Mouse (Mus musculus): Measurements from ENCODE around the gene Mycbp2. TPM values are rescaled to one million over a fixed set of nuclear protein-coding genes. Genes with fewer than 3 reads are reported as not detected.

Gene Mycbp2
- polyA plus RNA-seq, 1 experiment from 2014 or later, result 51.8 TPM

GRCm38 (mm10) chr14:103345858-103346728 is 521 bp downstream of the Mycbp2 start:
- peak overlapping the region; percentile 78 for H3K4me2 ChIP-seq
- no peaks in the 10 kb centered on the region for H3K9me3 ChIP-seq
- peak; percentile 78 for ATAC-seq (ENCODE audit: low read depth)
- peak overlapping the region; percentile 94 for H3K9ac ChIP-seq
- H3K36me3 ChIP-seq, result no peaks in the 10 kb centered on the region
- H3K27ac ChIP-seq (replicated peaks), result peak overlapping the region; percentile 97
- H3K4me3 ChIP-seq, result peak overlapping the region; percentile 83
- WGBS, result under 1% methylated on average over 67 of the region's 83 CpGs
- no peaks in the 10 kb centered on the region for H3K27me3 ChIP-seq
- H3K4me1 ChIP-seq (replicated peaks), result peaks cover 59% of the 10 kb centered on the region

- Histone ChIP-seq H3K4me1 (replicated peaks) (peaks cover 57% of the 10 kb centered on the region), H3K4me3 (peak overlapping the region; percentile 83), H3K27ac (replicated peaks) (peak overlapping the region; percentile 97), H3K27me3 (no peaks in the 10 kb centered on the region), H3K9ac (peak overlapping the region; percentile 94), H3K4me2 (peak overlapping the region; percentile 78), H3K36me3 (no peaks in the 10 kb centered on the region), H3K9me3 (no peaks in the 10 kb centered on the region)
- no peak for ATAC-seq (ENCODE audit: low read depth)
- under 1% methylated on average over 6 of the region's 6 CpGs for WGBS
These were observed 1.1 kb downstream of the Mycbp2 start for GRCm38 (mm10) chr14:103345486-103345857.

- H3K27me3 ChIP-seq, result no peaks in the 10 kb centered on the region
- H3K9ac ChIP-seq, result peak overlapping the region; percentile 94
- peaks cover 53% of the 10 kb centered on the region for H3K4me1 ChIP-seq (replicated peaks)
- 42% methylated on average over 2 of the region's 2 CpGs for WGBS
- H3K9me3 ChIP-seq, result no peaks in the 10 kb centered on the region
- H3K4me3 ChIP-seq, result peak overlapping the region; percentile 83
- no peak for ATAC-seq (ENCODE audit: low read depth)
- H3K36me3 ChIP-seq, result no peaks in the 10 kb centered on the region
- H3K27ac ChIP-seq (replicated peaks), result 0 out of 2 replicates have a peak overlapping the region, but pooled peaks have one; percentile 97
- H3K4me2 ChIP-seq, result peak overlapping the region; percentile 78
These were observed 1.6 kb downstream of the Mycbp2 start for GRCm38 (mm10) chr14:103345011-103345410.

- H3K27me3 ChIP-seq, result no peaks in the 10 kb centered on the region
- peaks cover 50% of the 10 kb centered on the region for H3K4me1 ChIP-seq (replicated peaks)
- 61% methylated on average over 5 of the region's 5 CpGs for WGBS
These were observed 2.8 kb downstream of the Mycbp2 start for GRCm38 (mm10) chr14:103343791-103344190.

GRCm38 (mm10) chr14:103341385-103342294 is 5.0 kb downstream of the Mycbp2 start:
- ATAC-seq (ENCODE audit: low read depth), result no peak
- Histone ChIP-seq H3K9ac (no peak overlapping the region), H3K9me3 (no peaks in the 10 kb centered on the region), H3K4me3 (no peak overlapping the region), H3K36me3 (no peaks in the 10 kb centered on the region), H3K27ac (replicated peaks) (no peak overlapping the region), H3K4me1 (replicated peaks) (peaks cover 40% of the 10 kb centered on the region), H3K27me3 (no peaks in the 10 kb centered on the region), H3K4me2 (no peak overlapping the region)
- WGBS, result 94% methylated on average over 1 of the region's 1 CpGs

More at GRCm38 (mm10) chr14:103343791-103344190, 2.8 kb downstream of the Mycbp2 start:
- Histone ChIP-seq H3K36me3 (no peaks in the 10 kb centered on the region), H3K9me3 (no peaks in the 10 kb centered on the region), H3K27ac (replicated peaks) (no peak overlapping the region), H3K4me3 (peak overlapping the region; percentile 21), H3K9ac (peak overlapping the region; percentile 49; the same call in 1 of the 2 replicates), H3K4me2 (peak overlapping the region; percentile 48)
- ATAC-seq (ENCODE audit: low read depth), result no peak

- 97% methylated on average over 4 of the region's 4 CpGs for WGBS
- H3K27ac ChIP-seq (replicated peaks), result no peak overlapping the region
- ATAC-seq (ENCODE audit: low read depth), result no peak
- no peaks in the 10 kb centered on the region for H3K4me1 ChIP-seq (replicated peaks)
- 0 out of 2 replicates have a peak, but pooled peaks cover 4% of the 10 kb centered on the region for H3K9me3 ChIP-seq
- H3K4me2 ChIP-seq, result no peak overlapping the region
- peaks cover 43% of the 10 kb centered on the region for H3K36me3 ChIP-seq
- H3K9ac ChIP-seq, result no peak overlapping the region
- H3K4me3 ChIP-seq, result no peak overlapping the region
- no peaks in the 10 kb centered on the region for H3K27me3 ChIP-seq
These were observed 33.7 kb downstream of the Mycbp2 start for GRCm38 (mm10) chr14:103312926-103313325.

GRCm38 (mm10) chr14:103296227-103296626 is 50.4 kb downstream of the Mycbp2 start:
- no peaks in the 10 kb centered on the region for H3K9me3 ChIP-seq
- H3K27ac ChIP-seq (replicated peaks), result no peak overlapping the region
- H3K4me1 ChIP-seq (replicated peaks), result no peaks in the 10 kb centered on the region
- no peak overlapping the region for H3K4me3 ChIP-seq
- no peak overlapping the region for H3K9ac ChIP-seq
- no peak overlapping the region for H3K4me2 ChIP-seq
- WGBS, result 98% methylated on average over 2 of the region's 2 CpGs
- H3K27me3 ChIP-seq, result no peaks in the 10 kb centered on the region
- no peak for ATAC-seq (ENCODE audit: low read depth)
- peaks cover 44% of the 10 kb centered on the region for H3K36me3 ChIP-seq

GRCm38 (mm10) chr14:103286650-103287049 is 60.0 kb downstream of the Mycbp2 start:
- no peaks in the 10 kb centered on the region for H3K4me1 ChIP-seq (replicated peaks)
- H3K36me3 ChIP-seq, result peaks cover 26% of the 10 kb centered on the region
- H3K4me2 ChIP-seq, result no peak overlapping the region
- no peaks in the 10 kb centered on the region for H3K27me3 ChIP-seq
- no peak for ATAC-seq (ENCODE audit: low read depth)
- no peaks in the 10 kb centered on the region for H3K9me3 ChIP-seq
- no peak overlapping the region for H3K9ac ChIP-seq
- H3K27ac ChIP-seq (replicated peaks), result no peak overlapping the region
- WGBS, result 87% methylated on average over 2 of the region's 2 CpGs
- no peak overlapping the region for H3K4me3 ChIP-seq

- Histone ChIP-seq H3K27ac (replicated peaks) (no peak overlapping the region), H3K36me3 (peaks cover 18% of the 10 kb centered on the region), H3K4me1 (replicated peaks) (no peaks in the 10 kb centered on the region), H3K4me2 (no peak overlapping the region), H3K9ac (no peak overlapping the region), H3K9me3 (no peaks in the 10 kb centered on the region), H3K27me3 (no peaks in the 10 kb centered on the region), H3K4me3 (no peak overlapping the region)
- 92% methylated on average over 4 of the region's 4 CpGs for WGBS
- no peak for ATAC-seq (ENCODE audit: low read depth)
These were observed 69.9 kb downstream of the Mycbp2 start for GRCm38 (mm10) chr14:103276667-103277066.

GRCm38 (mm10) chr14:103260437-103260836 is 86.2 kb downstream of the Mycbp2 start:
- no peak overlapping the region for H3K27ac ChIP-seq (replicated peaks)
- 96% methylated on average over 2 of the region's 2 CpGs for WGBS
- no peaks in the 10 kb centered on the region for H3K9me3 ChIP-seq
- H3K36me3 ChIP-seq, result peaks cover 37% of the 10 kb centered on the region
- no peaks in the 10 kb centered on the region for H3K27me3 ChIP-seq
- H3K4me3 ChIP-seq, result no peak overlapping the region
- H3K4me2 ChIP-seq, result no peak overlapping the region
- H3K9ac ChIP-seq, result no peak overlapping the region
- no peak for ATAC-seq (ENCODE audit: low read depth)
- no peaks in the 10 kb centered on the region for H3K4me1 ChIP-seq (replicated peaks)

- no peak for ATAC-seq (ENCODE audit: low read depth)
These were observed 87.9 kb downstream of the Mycbp2 start for GRCm38 (mm10) chr14:103258745-103259144.

GRCm38 (mm10) chr14:103256866-103257265 is 89.7 kb downstream of the Mycbp2 start:
- Histone ChIP-seq H3K9ac (no peak overlapping the region), H3K9me3 (no peaks in the 10 kb centered on the region), H3K36me3 (peaks cover 34% of the 10 kb centered on the region), H3K4me3 (no peak overlapping the region), H3K27ac (replicated peaks) (no peak overlapping the region), H3K4me2 (no peak overlapping the region), H3K27me3 (no peaks in the 10 kb centered on the region), H3K4me1 (replicated peaks) (no peaks in the 10 kb centered on the region)
- no peak for ATAC-seq (ENCODE audit: low read depth)
- WGBS, result 96% methylated on average over 7 of the region's 7 CpGs

More at GRCm38 (mm10) chr14:103258745-103259144, 87.9 kb downstream of the Mycbp2 start:
- Histone ChIP-seq H3K4me3 (no peak overlapping the region), H3K27me3 (no peaks in the 10 kb centered on the region), H3K9ac (no peak overlapping the region), H3K36me3 (peaks cover 37% of the 10 kb centered on the region), H3K9me3 (no peaks in the 10 kb centered on the region), H3K4me2 (no peak overlapping the region), H3K27ac (replicated peaks) (no peak overlapping the region), H3K4me1 (replicated peaks) (no peaks in the 10 kb centered on the region)
- 95% methylated on average over 2 of the region's 2 CpGs for WGBS

Data from neural tube, embryonic 13.5 days (tissue).